Mouse (Mus musculus): ENCODE measurements at regions not wholly inside any gene's neighbourhood (a gene's known extent, or its start where the extent isn't known, plus 50 kb on each side); places are given as distances from the start of the nearest gene placed in this dataset.

- no peak for DNase-seq (ENCODE audit: low spot score in 2 of 2)
These were observed 121.9 kb upstream of the Gas1 start for GRCm38 (mm10) chr13:60299076-60299475.

DNA sequence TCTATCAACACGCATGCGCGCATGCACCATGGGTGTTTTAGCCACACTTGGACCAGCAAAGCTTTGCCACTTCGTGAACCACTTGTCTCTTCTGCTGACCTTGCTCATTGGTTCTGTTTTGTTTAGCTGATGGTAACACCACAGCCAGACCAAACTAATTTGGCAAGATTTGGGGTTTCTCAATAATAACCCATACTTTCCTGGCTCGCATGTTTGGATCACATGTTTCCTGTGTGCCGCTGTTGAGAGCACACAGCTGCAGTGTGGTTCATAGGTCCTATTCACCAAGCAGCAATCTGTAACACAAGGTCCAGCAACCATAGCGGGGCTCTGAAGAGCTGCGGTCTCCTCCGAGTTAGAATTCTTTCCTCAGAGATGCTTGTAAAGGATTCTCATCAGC is 126.4 kb upstream of the Gas1 start:
- DNase-seq (ENCODE audit: low spot score in 2 of 2), result no peak

DNA sequence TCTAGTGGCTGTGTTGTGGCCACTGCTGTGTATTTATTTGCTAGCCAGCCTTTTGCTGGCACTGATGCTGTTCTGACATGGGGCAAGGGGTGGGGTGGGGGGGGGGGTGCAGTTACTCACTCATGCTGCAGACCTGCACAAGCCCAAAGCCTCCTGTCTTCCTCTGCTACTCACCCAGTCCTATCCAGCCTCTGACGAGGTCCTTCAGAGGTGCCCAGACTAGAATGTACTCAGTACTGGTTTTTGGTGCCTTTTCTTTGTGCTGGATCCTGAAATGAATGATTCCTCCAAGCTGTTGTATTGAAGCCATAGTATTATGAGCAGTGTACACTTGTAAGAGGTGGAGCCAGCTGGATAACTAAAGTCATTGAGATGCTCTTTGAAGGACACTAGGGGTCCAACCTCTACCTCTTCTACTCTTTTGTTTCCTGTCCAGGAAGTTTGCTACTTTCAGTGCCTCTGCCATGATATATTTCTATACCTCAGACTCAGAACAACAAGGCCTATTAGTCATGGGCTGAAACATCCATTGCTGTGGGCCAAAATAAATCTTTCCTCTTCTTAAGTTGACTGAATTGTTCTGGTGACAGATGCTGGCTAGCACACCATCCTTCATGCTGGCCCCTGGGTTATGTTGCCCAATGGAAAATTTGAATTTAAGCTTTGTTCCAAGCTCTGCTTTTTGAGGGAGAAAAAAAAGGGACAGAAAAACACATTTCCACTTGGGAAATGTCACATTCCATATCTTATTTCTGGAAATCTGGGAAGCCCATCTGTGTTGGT is 128.1 kb upstream of the Gas1 start:
- DNase-seq (ENCODE audit: low spot score in 2 of 2), result no peak

- no peak for DNase-seq (ENCODE audit: low spot score in 2 of 2)
These were observed 131.1 kb upstream of the Gas1 start for GRCm38 (mm10) chr13:60308062-60308801.

- DNase-seq (ENCODE audit: low spot score in 2 of 2), result no peak
These were observed 132.3 kb upstream of the Gas1 start for GRCm38 (mm10) chr13:60309482-60309881.

DNA sequence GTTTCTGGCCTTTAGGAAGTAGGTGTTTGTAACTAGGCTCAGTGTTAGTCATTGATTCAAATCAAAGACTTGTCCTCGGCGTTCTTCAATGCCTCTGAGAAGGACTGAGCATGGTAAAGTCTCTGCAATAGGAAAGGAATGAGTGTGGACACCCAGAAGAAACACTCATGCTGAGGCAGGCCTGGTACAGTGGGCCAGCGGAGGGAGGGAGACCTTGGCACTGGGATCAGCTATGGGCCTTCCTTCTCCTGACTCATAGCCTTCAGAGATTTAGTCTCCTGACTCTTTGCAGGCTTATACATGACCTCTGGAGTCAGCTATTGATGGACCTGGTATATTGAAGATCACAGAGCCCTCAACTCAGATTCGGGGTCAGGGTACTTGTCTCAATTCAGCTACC is 132.8 kb upstream of the Gas1 start:
- no peak for DNase-seq (ENCODE audit: low spot score in 2 of 2)

DNA sequence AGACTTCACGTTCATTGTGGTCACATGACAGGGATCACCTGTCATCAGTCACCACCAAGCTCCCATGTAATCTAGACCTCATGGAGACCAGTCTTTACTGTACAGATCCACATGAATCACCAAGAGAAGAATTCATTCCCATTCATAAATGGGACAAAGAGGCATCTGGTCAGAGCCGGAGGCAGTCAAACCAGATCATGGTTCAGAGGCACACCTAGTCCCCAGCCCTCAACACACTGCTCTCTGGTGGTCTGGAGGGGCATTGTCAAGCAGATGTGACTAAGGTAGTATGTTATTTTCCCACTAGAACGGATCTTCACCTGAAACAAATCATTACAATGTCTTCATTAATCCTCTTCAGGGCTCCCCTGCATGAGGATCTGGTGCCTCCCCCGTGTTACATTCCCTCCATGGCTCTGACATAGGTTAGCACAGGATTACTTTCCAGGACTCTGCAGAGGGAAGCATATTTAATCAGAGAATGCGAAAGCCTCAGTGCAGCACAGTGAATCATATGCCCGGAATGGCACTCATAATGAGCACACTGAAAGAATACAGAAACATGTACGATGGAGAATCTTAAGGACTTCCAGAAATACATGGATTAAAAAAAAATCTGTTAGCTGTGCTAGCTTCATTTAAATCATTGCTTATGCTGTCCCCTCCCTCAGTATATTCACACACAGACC is 135.4 kb upstream of the Gas1 start:
- no peak for DNase-seq (ENCODE audit: low spot score in 2 of 2)

DNA sequence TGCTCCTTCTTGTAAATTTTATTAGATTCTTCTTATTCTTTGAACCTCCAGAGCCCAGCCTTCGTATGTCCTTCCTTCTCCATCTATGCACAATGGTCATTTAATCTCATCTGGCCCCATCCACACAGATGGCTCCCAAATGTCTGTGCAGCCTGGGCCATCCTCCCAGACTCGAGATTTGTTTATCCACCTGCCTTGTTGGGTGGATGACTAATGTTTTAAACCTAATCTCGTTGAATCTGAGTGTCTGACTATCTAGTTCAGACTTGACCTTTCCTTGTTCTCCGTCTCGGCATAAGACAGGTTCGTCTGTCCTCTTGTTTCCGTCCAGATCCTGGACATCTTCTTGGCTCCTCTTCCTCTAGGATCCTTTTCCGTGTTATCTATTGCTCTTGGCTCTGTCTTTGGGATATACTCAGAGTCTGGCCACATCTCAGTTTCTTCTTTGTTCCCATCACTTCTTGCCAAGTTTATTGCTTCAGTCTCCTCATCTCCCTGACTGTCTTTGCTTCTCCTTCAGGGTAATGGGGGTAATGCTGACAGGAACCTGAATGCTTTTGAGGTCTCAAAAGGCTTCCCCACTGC is 141.4 kb upstream of the Gas1 start:
- no peak for DNase-seq (ENCODE audit: low spot score in 2 of 2)

DNA sequence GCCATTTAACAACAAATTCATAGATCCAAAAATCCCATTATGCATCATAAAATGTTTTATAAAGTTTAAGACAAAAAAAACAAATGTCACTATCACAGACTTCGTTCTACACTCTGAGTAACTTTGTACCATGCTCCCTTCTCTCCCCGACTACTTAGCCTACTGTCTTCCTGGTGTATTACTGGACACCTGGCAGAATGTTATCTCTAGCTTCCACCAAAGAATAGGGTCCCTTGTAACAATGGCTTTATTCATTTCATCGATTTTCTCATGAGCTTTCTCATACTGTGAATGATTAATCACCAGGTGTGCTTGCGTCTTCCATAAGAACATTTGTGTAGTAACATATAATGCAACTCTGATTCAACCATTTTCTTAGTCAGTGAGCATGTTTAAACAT is 142.1 kb upstream of the Gas1 start:
- DNase-seq (ENCODE audit: low spot score in 2 of 2), result no peak

DNA sequence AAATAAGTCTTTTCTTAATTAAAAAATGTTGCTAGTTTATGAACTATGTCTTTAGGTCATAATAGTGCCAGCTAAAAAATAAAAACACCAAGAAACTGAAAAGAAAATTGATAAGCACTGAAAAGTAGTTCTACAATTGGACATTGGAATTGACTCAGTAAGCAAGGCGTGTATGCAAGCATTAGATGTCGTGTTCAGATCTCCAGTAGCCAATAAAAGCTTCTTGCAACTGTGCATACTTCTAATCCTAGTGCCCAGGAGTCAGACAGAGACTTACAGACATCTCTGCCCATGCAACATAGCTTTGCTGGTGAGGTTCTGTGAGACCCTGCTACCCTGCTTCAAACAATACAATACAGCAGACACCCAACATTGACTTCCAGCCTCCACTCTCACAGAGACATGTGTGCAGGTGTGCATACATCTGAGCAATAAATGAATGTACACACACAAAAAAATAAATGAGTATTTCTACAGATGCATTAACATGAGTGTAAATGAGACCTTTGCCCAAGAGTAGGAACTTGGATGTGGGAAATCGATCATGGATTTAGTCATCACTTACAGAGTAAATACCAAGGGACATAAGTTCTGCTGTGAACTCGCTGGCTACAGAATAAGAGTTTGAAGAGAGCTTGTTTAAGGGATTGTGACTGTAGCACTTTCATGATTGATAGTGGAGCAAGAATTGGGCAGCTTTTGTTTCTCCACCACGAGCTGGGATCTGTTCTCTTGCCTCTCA is 142.9 kb upstream of the Gas1 start:
- DNase-seq (ENCODE audit: low spot score in 2 of 2), result no peak

GRCm38 (mm10) chr13:60322579-60322978 is 145.4 kb upstream of the Gas1 start:
- DNase-seq (ENCODE audit: low spot score in 2 of 2), result no peak

DNA sequence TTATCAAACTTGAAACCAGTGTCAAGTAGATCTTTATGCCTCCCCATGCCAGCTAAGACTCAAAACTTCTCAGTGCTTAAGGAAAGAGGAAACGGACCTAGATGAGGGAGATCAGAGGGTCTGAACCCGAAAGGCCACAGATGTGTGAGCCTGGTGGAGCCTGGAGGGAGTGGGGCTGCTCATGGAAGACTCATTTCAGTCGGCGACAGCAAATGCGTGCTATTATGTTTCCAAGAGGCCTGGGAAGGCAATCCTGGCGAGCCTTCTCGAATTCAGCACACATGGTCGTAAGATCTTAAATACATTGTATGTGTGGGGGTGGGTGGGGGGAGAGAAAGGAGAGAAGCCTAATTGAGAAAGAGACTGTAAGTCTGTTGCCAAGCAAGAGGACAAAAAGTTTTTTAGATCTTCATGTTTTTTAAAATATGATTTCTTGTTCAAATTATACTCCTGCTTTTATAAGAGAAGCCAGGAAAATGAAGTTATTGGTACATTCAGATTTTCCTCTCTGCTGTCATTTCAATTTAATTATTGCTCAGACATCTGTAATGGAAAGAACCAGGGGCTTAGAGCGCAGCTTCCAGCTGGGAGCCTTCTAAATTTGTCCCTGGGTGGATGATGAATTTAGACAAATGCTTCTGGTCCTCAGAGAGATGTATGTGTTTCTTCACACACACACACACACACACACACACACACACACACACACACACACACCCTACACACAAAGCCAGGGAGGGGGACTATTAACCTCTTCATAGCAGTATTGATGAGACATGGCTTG is 153.5 kb upstream of the Gas1 start:
- DNase-seq (ENCODE audit: low spot score in 2 of 2), result no peak

DNA sequence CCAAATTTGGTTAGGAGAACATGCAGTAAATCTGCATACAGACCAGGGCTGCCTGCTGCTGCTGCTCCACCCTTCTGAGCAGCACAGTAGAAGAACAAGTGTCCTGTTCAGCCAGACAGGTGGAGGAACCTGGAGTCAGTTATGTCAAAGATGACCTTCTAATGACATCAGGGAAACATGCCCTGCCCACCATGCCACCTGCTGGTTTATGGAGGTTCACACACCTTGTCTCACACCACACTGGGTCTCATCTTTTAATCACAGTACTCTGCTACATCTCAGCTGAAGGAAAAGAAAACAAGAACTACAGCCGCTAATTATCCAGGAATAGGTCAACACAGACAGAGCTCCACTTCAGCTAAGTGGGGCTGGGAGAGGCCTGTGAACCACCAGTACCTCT is 159.0 kb upstream of the Gas1 start:
- DNase-seq (ENCODE audit: low spot score in 2 of 2), result no peak

DNA sequence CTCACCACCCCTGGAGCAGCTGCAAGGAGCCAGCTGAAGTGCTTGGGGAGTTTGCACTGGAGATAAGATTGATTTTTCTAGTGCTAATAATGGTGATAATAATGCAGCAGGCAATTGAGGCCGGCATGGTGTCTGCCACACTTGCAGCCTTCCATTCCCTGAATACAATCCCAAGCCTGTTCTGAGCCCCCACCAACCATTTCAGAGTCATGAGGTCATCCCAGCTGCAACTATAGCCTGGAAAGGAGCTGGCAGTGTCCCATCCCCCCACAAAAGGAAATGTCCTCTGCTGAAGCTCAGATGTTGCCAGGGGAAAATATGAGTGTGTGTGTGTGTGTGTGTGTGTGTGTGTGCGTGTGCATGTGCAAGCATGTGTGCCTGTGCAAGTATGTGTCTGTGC is 160.2 kb upstream of the Gas1 start:
- peak in 1 of 2 experiments; percentile 39 for DNase-seq (ENCODE audit: low spot score in 2 of 2)

- DNase-seq (ENCODE audit: low spot score in 2 of 2), result no peak
These were observed 160.9 kb upstream of the Gas1 start for GRCm38 (mm10) chr13:60338107-60338506.

DNA sequence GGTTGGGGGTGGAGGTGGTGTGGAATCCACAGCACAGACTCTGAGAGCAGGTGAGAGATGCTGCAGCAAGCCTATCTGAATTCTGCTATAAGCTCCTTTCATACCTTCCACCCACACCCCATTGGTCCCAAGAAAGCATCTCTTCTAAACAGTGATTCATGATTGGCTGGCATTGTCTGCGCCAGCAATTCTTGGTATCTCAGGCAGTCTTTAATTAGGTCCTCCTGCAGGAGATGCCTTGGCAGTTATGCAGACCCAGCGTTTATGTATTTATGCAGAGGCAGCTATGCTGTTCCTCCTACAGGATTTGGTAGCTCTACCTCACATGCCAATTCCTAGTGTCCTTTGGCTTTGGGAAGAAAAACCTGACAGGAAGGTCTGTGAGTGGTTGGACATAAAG is 162.9 kb upstream of the Gas1 start:
- DNase-seq (ENCODE audit: low spot score in 2 of 2), result peak in 1 of 2 experiments; percentile 24

GRCm38 (mm10) chr13:60347881-60348280 is 170.7 kb upstream of the Gas1 start:
- peak in 1 of 2 experiments; percentile 9 for DNase-seq (ENCODE audit: low spot score in 2 of 2)

GRCm38 (mm10) chr13:60348438-60348837 is 171.3 kb upstream of the Gas1 start:
- no peak for DNase-seq (ENCODE audit: low spot score in 2 of 2)

DNA sequence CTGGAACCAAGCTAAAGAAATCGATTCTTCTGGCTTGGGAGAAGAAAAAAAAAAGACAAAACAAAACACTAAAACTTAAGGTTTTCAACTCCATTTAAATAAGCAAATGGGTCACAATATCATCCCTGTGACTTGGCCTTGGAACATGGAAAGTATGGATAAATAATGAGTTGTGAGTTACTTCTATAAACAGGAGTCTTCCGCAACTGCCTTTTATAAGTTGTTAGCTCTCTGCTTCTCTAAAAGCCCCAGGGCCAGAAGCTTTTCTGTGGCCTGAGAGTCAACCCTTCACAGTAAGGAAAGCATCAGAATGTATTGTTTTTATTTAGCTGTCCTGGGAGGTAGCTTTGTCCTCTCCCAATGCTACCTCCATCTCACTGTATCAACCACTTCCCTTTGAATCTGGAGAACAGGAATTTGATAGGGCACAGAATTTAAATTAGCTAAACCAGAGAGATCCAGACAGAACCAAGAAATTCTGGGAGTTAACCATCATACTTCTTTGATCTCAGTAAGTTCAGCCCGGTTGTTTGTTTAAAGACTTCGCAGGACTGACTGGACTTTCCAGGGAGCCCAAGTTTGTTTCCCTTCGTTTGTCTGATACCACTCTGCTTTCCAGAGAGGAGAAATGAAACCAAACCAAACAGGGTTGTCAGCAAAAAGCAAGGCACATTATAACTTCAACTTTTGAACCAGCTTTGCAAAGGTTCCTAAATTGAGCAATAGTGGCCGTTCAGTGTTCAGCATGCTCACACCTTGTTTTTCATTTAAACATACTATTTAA is 178.7 kb upstream of the Gas1 start:
- no peak for DNase-seq (ENCODE audit: low spot score in 2 of 2)

All from left cerebral cortex, adult 8-10 months (tissue).